Mouse (Mus musculus) T-helper 1 cell (primary cell): Measurements from ENCODE around the gene Clca2.

Experiments
- in situ Hi-C: fragments of 300-600 bp; cut with MboI, MseI; formaldehyde crosslinking; loops from one replicate; pipeline ENCODE4 v1.15.1; 2025; ENCODE audit warnings: high pct_unique_total_duplicates

Clca2 gene

GRCm38 (mm10) chr3:145099291-145099690, at the start of gene Clca2:
Gene Clca2, minus strand, starts transcription at chr3:145099443.
- in situ Hi-C loops = no loop called here

GRCm38 (mm10) chr3:145147952-145148351, 48.7 kb upstream of the Clca2 start:
- in situ Hi-C loops = no loop called here

- in situ Hi-C loops = no loop called here
These were observed 48.2 kb upstream of the Clca2 start for GRCm38 (mm10) chr3:145147483-145147882.

GRCm38 (mm10) chr3:145146871-145147270, 47.6 kb upstream of the Clca2 start:
- in situ Hi-C loops = no loop called here

GRCm38 (mm10) chr3:145143856-145144255, 44.6 kb upstream of the Clca2 start:
- in situ Hi-C loops = no loop called here

- in situ Hi-C loops = no loop called here
These were observed 43.7 kb upstream of the Clca2 start for GRCm38 (mm10) chr3:145142925-145143324.

- in situ Hi-C loops = no loop called here
These were observed 41.0 kb upstream of the Clca2 start for GRCm38 (mm10) chr3:145140236-145140635.

GRCm38 (mm10) chr3:145131210-145131868, 32.1 kb upstream of the Clca2 start:
- in situ Hi-C loops = loop anchor here (10.0 kb wide), 2 partner anchors 307 to 773 kb away; no protein-coding TSS in a partner anchor

GRCm38 (mm10) chr3:145129356-145129755, 30.1 kb upstream of the Clca2 start:
- in situ Hi-C loops = no loop called here

- in situ Hi-C loops = no loop called here
These were observed 27.4 kb upstream of the Clca2 start for GRCm38 (mm10) chr3:145126618-145127017.

GRCm38 (mm10) chr3:145119425-145119824, 20.2 kb upstream of the Clca2 start:
- in situ Hi-C loops = loop anchor here (10.0 kb wide), 1 partner anchor 925 kb away; no protein-coding TSS in a partner anchor

- in situ Hi-C loops = loop anchor here (10.0 kb wide), 1 partner anchor 926 kb away; no protein-coding TSS in a partner anchor
These were observed 19.7 kb upstream of the Clca2 start for GRCm38 (mm10) chr3:145119002-145119358.

- in situ Hi-C loops = loop anchor here (10.0 kb wide), 1 partner anchor 926 kb away; no protein-coding TSS in a partner anchor
These were observed 19.2 kb upstream of the Clca2 start, which contains the start of gene Odf2l for GRCm38 (mm10) chr3:145118254-145119001. Gene Odf2l, plus strand, starts transcription at chr3:145118588.

GRCm38 (mm10) chr3:145117637-145118036, 18.4 kb upstream of the Clca2 start:
- in situ Hi-C loops = loop anchor here (10.0 kb wide), 1 partner anchor 927 kb away; no protein-coding TSS in a partner anchor

GRCm38 (mm10) chr3:145115169-145115568, 15.9 kb upstream of the Clca2 start:
- in situ Hi-C loops = loop anchor here (10.0 kb wide), 1 partner anchor 930 kb away; no protein-coding TSS in a partner anchor

- in situ Hi-C loops = no loop called here
These were observed 6.7 kb upstream of the Clca2 start for GRCm38 (mm10) chr3:145105773-145106504.

GRCm38 (mm10) chr3:145105076-145105772, 6.0 kb upstream of the Clca2 start:
- in situ Hi-C loops = no loop called here

- in situ Hi-C loops = no loop called here
These were observed 4.5 kb upstream of the Clca2 start for GRCm38 (mm10) chr3:145103770-145104169.

- in situ Hi-C loops = no loop called here
These were observed 4.1 kb upstream of the Clca2 start for GRCm38 (mm10) chr3:145103321-145103720.

- in situ Hi-C loops = no loop called here
These were observed 2.8 kb upstream of the Clca2 start for GRCm38 (mm10) chr3:145101891-145102555.
